Mouse (Mus musculus): ENCODE data around the gene Sema6d.

The Sema6d gene

DNA sequence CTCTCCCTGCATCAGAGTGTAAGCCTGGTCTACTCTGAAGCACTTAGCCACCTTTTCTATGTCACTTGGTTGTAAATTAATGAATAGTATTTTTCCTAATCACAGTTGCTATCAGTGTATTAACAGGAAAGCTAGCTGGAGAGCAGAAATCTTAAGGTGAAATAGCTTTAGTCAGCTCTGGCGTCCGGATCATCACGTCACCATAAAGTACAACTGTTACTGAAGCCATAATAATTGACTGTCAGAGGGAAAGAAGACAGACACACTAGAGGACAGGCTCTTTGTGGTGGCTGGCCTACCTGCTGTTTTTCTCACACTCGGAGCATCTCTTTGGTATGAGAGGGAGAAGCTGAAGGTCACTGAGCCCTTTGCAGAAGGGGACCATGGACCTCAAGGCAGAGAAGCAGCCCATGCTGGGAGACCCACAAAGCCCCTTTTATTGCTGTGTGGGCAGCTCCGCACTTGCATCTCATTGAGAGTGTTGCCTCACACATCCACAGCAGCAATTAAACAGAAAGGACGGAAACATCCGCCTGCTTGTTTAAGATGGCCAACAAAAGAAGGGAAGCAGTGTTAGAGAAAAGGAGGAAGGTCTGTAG lies 72.3 kb downstream of the Sema6d start:
- in situ Hi-C loops (cut with MboI; ENCODE audit: unreplicated experiment in 2 of 2) = no loop called here

DNA sequence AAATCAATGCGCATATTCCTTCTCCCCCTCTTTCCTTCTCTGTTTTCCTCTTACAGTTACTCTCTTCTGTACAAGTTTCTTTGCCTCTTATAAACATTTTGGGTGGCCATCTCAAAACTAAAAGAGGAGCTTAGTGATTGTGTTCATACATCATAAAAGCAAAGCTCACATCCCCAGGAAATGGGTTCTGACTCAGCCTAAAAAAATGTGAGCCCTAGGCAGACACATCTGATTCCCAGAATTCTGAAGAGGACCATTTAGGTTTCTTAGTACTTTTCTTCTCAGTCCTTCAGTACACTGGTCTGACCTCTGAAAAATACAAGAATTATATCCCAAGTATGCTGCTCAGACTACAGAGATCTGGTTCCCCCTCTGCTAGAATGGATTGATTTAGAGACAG lies 78.6 kb downstream of the Sema6d start:
- in situ Hi-C loops (cut with MboI; ENCODE audit: unreplicated experiment in 2 of 2) = no loop called here

DNA sequence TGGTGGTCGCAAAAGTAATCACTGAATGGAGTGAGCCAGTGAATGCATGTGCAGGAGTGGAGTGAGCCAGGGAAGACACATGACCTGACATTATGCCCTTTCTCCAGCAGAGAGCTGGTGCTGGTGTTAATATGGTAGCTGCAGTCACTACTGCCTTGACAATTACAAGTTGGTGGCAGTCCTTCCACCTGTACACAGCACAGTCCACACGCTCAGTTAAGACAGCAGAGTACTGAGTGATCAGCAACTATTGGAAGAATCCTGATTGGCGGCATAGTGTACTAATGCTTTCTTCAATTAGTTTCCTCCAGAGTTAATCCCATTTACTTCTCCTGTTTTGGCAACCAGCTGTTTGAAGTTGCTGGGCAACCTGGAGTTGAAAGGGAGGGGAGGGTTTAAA lies 81.9 kb downstream of the Sema6d start:
- in situ Hi-C loops (cut with MboI; ENCODE audit: unreplicated experiment in 2 of 2) = no loop called here

GRCm38 (mm10) chr2:124176265-124176664 lies 86.5 kb downstream of the Sema6d start:
- in situ Hi-C loops (cut with MboI; ENCODE audit: unreplicated experiment in 2 of 2) = no loop called here

DNA sequence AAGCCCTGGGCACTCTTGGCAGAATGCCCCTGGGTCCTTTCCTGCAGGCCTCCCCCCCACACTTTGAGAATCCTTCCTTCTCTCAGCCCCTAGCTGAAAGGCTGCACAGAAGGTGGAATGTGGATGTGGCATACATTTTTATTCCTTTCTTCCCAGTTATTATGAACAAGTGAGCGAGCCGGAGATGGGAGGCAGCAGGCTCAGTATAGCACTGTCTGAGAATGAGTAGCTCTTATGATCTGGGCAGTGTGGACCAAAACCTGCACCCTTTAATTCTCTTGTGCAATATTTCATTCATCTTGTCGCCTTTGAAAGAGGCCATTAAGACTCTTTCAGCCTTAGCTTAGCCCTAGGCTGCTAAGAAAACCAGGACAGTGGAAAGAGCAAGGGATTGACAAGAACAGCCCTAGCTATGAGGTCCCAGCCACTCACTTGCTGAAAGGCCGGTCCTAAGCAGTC lies 87.0 kb downstream of the Sema6d start:
- in situ Hi-C loops (cut with MboI; ENCODE audit: unreplicated experiment in 2 of 2) = no loop called here

- in situ Hi-C loops (cut with MboI; ENCODE audit: unreplicated experiment in 2 of 2) = no loop called here
These were observed 99.5 kb downstream of the Sema6d start for GRCm38 (mm10) chr2:124189271-124189670.

DNA sequence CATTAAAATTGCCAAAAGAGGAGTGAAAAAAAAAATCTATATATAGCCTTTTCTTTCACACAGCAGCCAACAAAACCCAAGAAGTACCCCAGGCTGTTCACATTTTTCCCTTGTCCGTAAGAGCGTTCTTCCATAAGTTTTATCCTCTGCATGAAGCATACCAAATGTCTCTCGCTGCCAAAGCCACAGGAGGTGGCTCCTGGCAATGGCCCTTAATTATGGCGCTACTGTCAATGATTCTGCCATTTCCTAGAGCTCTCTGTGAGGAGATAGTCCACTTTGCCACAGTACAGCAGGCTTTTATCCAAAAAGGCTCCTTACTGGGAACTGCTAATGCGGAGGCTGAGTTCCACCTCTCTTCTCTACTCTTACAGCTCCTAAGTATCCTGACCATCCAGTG lies 104.3 kb downstream of the Sema6d start:
- in situ Hi-C loops (cut with MboI; ENCODE audit: unreplicated experiment in 2 of 2) = no loop called here

DNA sequence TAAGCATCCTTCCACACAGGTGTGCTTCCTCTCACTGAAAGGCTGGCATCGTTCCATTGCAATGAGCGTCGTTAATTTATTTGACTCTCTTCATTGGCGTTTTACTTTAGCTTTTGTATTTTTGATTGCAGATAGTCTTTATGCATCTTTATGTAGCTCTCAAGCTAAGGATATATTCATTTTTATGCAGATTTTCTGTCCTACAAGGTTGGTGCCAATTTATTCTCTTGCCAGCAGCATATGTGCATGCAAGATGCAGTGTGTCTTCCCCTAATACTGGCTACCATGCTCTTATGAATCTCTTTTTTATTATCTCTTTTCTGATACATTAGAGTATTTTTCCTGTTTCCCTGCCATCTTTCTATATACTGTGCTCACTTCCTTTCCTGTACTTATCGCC lies 111.7 kb downstream of the Sema6d start:
- in situ Hi-C loops (cut with MboI; ENCODE audit: unreplicated experiment in 2 of 2) = no loop called here

DNA sequence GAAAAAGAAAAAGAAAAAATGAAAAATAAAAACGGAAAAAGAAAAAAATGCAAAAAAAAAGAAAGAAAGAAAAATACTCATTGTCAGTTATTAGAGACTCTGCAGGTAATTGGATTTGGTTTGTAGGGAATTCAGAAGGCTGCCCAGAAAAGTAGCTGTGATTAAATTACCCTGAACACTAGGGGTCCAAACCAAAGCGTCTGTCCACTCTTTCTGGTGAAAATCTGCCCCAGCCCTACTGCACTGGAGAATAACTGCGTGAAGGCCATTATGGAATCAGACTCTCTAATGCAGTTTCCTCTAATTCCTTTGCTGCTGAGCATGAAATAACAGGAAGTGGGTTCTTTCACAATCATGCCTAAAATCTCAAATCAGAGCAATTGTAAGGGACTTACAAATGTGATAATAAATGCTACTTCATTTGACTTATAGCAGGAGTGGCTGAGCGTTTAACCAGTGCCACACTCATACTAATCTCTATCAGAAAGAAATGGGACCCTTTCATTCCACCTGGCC lies 112.8 kb downstream of the Sema6d start:
- in situ Hi-C loops (cut with MboI; ENCODE audit: unreplicated experiment in 2 of 2) = no loop called here

DNA sequence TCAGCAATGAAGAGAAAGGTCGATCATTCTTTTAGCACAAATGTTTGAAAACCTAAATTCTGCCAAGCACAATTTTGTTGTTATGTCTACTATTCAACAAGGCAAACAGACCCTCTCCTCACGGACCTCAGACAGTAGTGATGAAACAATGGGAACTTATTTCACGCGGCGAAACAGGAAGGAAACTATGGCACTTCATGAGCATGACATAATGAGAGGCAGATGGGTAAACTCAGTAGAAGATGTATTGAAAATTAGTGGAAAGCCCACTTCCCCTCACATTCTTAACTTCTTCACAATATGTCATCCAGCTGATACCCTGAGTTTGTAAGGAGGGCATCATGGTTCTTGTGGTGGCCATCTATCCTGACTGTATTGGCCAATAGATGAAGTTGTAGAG lies 116.0 kb downstream of the Sema6d start:
- in situ Hi-C loops (cut with MboI; ENCODE audit: unreplicated experiment in 2 of 2) = no loop called here

DNA sequence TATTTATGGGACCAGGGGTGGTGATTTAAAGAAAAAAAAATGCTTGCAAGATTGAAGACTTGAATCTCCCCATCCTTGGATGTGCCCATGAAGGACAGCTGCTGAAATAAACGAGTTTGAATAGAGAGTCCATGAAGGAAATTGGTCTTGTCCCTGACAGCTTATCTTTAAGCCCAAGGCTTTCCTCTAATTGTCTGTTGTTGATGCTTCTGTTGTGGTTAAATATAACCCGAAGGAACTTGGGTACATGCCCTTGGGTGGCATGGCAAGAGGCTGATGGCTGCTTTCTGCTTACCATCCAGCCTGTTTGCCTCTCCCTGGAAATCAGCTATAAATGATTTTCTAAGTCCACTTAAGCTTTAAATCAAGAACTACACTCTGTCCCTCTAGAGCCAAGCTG lies 118.5 kb downstream of the Sema6d start:
- in situ Hi-C loops (cut with MboI; ENCODE audit: unreplicated experiment in 2 of 2) = no loop called here

- in situ Hi-C loops (cut with MboI; ENCODE audit: unreplicated experiment in 2 of 2) = no loop called here
These were observed 133.8 kb downstream of the Sema6d start for GRCm38 (mm10) chr2:124223559-124223958.

GRCm38 (mm10) chr2:124224328-124224727 lies 134.6 kb downstream of the Sema6d start:
- in situ Hi-C loops (cut with MboI; ENCODE audit: unreplicated experiment in 2 of 2) = no loop called here

GRCm38 (mm10) chr2:124234636-124235221 lies 145.0 kb downstream of the Sema6d start:
- in situ Hi-C loops (cut with MboI; ENCODE audit: unreplicated experiment in 2 of 2) = no loop called here

DNA sequence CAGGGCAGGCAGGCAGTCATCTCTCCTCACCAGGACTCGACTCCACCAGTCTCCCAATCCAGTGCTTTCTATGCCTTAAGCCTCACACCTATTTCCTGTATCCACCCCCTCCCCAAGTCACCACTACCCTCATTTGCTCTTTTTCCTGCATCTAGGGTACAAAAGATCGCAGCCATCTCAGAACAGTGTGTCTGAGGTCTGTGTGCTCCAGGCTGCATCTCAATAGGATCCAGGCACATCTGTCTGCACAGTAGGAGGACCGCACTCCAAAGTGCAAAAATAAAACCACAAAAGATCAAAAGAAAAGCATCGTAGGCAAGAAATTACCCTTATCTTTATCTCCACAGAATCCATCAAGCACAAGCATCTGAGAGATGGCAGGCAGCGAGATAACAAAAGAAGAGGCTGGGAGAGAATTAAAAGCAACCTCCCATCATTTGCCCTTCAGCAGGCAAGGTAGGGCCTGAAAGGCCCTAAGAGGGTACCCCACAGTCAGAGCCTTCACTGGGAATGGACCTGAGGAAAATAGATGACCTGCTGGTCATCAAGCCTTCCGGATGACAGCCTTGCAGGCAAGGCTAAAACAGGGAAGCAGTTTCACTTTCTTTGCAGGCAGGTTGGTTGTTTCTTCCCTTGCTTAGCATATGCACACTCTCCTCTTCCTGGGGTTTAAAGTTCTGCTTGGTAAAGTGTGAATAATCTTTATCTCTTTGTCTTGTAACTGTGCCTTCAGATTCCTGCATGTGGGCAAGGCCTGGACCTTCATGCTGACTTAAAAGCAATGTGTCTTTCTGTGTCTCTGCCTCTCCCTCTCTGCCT lies 145.7 kb downstream of the Sema6d start:
- in situ Hi-C loops (cut with MboI; ENCODE audit: unreplicated experiment in 2 of 2) = no loop called here

GRCm38 (mm10) chr2:124236831-124237230 lies 147.1 kb downstream of the Sema6d start:
- in situ Hi-C loops (cut with MboI; ENCODE audit: unreplicated experiment in 2 of 2) = no loop called here

- in situ Hi-C loops (cut with MboI; ENCODE audit: unreplicated experiment in 2 of 2) = no loop called here
These were observed 153.8 kb downstream of the Sema6d start for GRCm38 (mm10) chr2:124243608-124244007.

DNA sequence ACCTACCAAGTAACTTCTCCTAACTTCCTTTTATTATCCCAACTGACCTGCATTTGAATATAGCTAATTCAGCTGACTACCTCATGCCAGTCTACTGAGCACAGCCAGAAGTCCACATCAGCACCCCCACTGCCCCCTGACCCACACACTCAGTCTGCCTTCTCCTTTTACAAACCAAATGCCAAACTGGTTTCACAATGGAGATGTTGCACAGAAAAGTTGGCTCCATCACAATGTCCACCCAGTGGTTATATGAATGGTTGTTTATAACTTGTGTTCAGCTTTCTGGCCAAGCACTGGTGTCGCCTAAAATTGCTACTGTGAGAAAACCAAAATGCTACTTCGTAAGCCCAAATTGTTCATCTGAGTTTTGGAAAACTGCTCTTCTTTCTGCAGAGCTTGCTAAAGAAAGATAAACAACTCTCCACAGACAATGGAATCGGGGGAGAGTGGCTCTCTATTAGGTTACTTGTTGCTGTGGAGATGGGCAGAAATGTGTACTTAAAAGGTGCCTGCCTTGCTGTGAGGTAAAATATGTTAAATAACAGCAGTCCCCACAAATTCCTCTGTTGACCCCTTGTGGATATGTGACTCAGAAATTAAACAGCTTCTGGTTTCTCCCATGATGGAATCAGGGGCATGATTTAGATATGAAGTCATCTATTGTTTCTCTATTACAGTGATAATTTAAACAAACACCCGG lies 154.9 kb downstream of the Sema6d start:
- in situ Hi-C loops (cut with MboI; ENCODE audit: unreplicated experiment in 2 of 2) = no loop called here

GRCm38 (mm10) chr2:124258108-124258507 lies 168.3 kb downstream of the Sema6d start:
- in situ Hi-C loops (cut with MboI; ENCODE audit: unreplicated experiment in 2 of 2) = no loop called here

- in situ Hi-C loops (cut with MboI; ENCODE audit: unreplicated experiment in 2 of 2) = no loop called here
These were observed 174.5 kb downstream of the Sema6d start for GRCm38 (mm10) chr2:124264309-124264708.

- in situ Hi-C loops (cut with MboI; ENCODE audit: unreplicated experiment in 2 of 2) = no loop called here
These were observed 181.4 kb downstream of the Sema6d start for GRCm38 (mm10) chr2:124271156-124271555.

All from v-Abl transformed pro-B cells (cell line).